Mouse (Mus musculus) cerebellum, postnatal 10 days (tissue): ENCODE results near the gene Zfp958.
"Not testable (repeated sequence)": the region's sequence is repeated elsewhere in the genome, so short reads cannot be mapped to it uniquely, and the experiment has no call there.

Source experiments
- DNase-seq, 2 experiments: peaks; one replicate each; pipeline ENCODE4 v3.0.0; 2021; ENCODE audit warnings: mixed read lengths in 2 of 2

The Zfp958 gene

GRCm38 (mm10) chr8:4612932-4613853, at the start of gene Zfp958:
TSS of gene Zfp958 (plus strand) at chr8:4613167.
- DNase-seq: peak; percentile 97

GRCm38 (mm10) chr8:4581986-4582385, 31.0 kb upstream of the Zfp958 start:
- DNase-seq: no peak

GRCm38 (mm10) chr8:4582754-4583178, 30.2 kb upstream of the Zfp958 start:
- DNase-seq: peak; percentile 6

- DNase-seq: no peak
These were observed 28.3 kb upstream of the Zfp958 start for GRCm38 (mm10) chr8:4584660-4585059.

- DNase-seq: no peak
These were observed 26.6 kb upstream of the Zfp958 start for GRCm38 (mm10) chr8:4586356-4586755.

- peak; percentile 62 to 88 for DNase-seq
These were observed 24.6 kb upstream of the Zfp958 start for GRCm38 (mm10) chr8:4588165-4589000.

GRCm38 (mm10) chr8:4608896-4609295, 4.1 kb upstream of the Zfp958 start:
- no peak for DNase-seq

- not testable (repeated sequence) for DNase-seq
These were observed 1.3 kb upstream of the Zfp958 start for GRCm38 (mm10) chr8:4611626-4612175.

GRCm38 (mm10) chr8:4627349-4627748, 14.4 kb downstream of the Zfp958 start:
- DNase-seq: no peak

- no peak for DNase-seq
These were observed 24.1 kb downstream of the Zfp958 start for GRCm38 (mm10) chr8:4637071-4637470.

GRCm38 (mm10) chr8:4642974-4643373, 30.0 kb downstream of the Zfp958 start:
- not testable (repeated sequence) for DNase-seq

- DNase-seq: peak; percentile 58 to 64
These were observed 43.6 kb downstream of the Zfp958 start for GRCm38 (mm10) chr8:4656536-4656935.

- DNase-seq: peak in 1 of 2 experiments; percentile 17
These were observed 62.4 kb downstream of the Zfp958 start for GRCm38 (mm10) chr8:4675191-4676003.

GRCm38 (mm10) chr8:4676586-4676985, 63.6 kb downstream of the Zfp958 start:
- DNase-seq: peak; percentile 24 to 37

- peak; percentile 100 for DNase-seq
These were observed 64.6 kb downstream of the Zfp958 start for GRCm38 (mm10) chr8:4677265-4678217.

GRCm38 (mm10) chr8:4678218-4678907, 65.4 kb downstream of the Zfp958 start:
- peak in 1 of 2 experiments; percentile 95 for DNase-seq

GRCm38 (mm10) chr8:4678908-4679545, 66.1 kb downstream of the Zfp958 start:
- DNase-seq: peak; percentile 15 to 29

- DNase-seq: peak; percentile 11 to 19
These were observed 66.8 kb downstream of the Zfp958 start for GRCm38 (mm10) chr8:4679796-4680195.
